Mouse (Mus musculus) heart, embryonic 16.5 days (tissue): Measurements from ENCODE around the gene Rimbp2. TPM values are rescaled to one million over a fixed set of nuclear protein-coding genes. Genes with fewer than 3 reads are reported as not detected.

Experiments
- ATAC-seq: fragments of 200-750 bp; cut with Nextera tagmentation; replicated peaks from 2 replicates; pipeline ENCODE4 v1.8.0; 2017; ENCODE audit warnings: moderate number of reproducible peaks; ENCODE audit not compliant: insufficient read depth, low FRiP score; ENCODE audit errors: extremely low read depth
- H3K27ac ChIP-seq: fragments of 300-500 bp; sonication (generic); 2 replicates; pipeline ENCODE4 v1.5.1; 2014; ENCODE audit warnings: mild to moderate bottlenecking, low read length, control low read depth, moderate library complexity
- H3K27me3 ChIP-seq: fragments of 300-500 bp; sonication (generic); 2 replicates; pipeline ENCODE4 v1.6.1; 2014; ENCODE audit warnings: low read length, mixed read lengths; ENCODE audit not compliant: control insufficient read depth, insufficient read depth
- H3K36me3 ChIP-seq: fragments of 300-500 bp; sonication (generic); 2 replicates; pipeline ENCODE4 v1.6.1; 2014; ENCODE audit not compliant: control insufficient read depth, insufficient read depth
- H3K4me1 ChIP-seq: fragments of 300-500 bp; sonication (generic); 2 replicates; pipeline ENCODE4 v1.6.1; 2014; ENCODE audit warnings: low read length, mixed read lengths; ENCODE audit not compliant: control insufficient read depth, insufficient read depth
- H3K4me2 ChIP-seq: fragments of 300-500 bp; sonication (generic); 2 replicates; pipeline ENCODE4 v1.6.1; 2014; ENCODE audit warnings: low read depth, mild to moderate bottlenecking, control low read depth, low read length
- H3K4me3 ChIP-seq: fragments of 300-500 bp; sonication (generic); 2 replicates; pipeline ENCODE4 v1.5.1; 2014; ENCODE audit warnings: mild to moderate bottlenecking, control low read depth, low read length
- H3K9ac ChIP-seq: fragments of 300-500 bp; sonication (generic); 2 replicates; pipeline ENCODE4 v1.6.1; 2014; ENCODE audit warnings: low read length, control low read depth
- H3K9me3 ChIP-seq: fragments of 300-500 bp; sonication (generic); replicated peaks from 2 replicates; pipeline ENCODE4 v1.6.1; 2016; ENCODE audit warnings: low read length; ENCODE audit not compliant: control insufficient read depth
- WGBS: fragments of 180-500 bp; shearing (Covaris S2); extraction: QIAGEN DNeasy Blood & Tissue Kit; methylation state at CpG from one replicate; pipeline ENCODE4 v1.1.7; 2014; 5-methylcytosine and 5-hydroxymethylcytosine counted together
- polyA plus RNA-seq: library from polyadenylated mRNA; unstranded; fragments of >200 nt; fragmentation: Nextera tagmentation; extraction: Ambion mirVana; gene quantifications from 2 replicates; pipeline ENCODE4 v1.2.1, GENCODE M21; 2015

The Rimbp2 gene
- polyA plus RNA-seq, 1 experiment from 2014 or later, result 0.14 TPM

GRCm38 (mm10) chr5:128781621-128782020, 171.7 kb downstream of the Rimbp2 start:
- no peak for ATAC-seq
- H3K4me1 ChIP-seq, result no peaks in the 10 kb centered on the region
- H3K27ac ChIP-seq, result no peak overlapping the region
- WGBS, result 77% methylated on average over 22 of the region's 22 CpGs
- no peaks in the 10 kb centered on the region for H3K27me3 ChIP-seq
- H3K9ac ChIP-seq, result no peak overlapping the region
- H3K4me2 ChIP-seq, result no peak overlapping the region
- no peaks in the 10 kb centered on the region for H3K9me3 ChIP-seq
- no peak overlapping the region for H3K4me3 ChIP-seq
- H3K36me3 ChIP-seq, result no peaks in the 10 kb centered on the region

- Histone ChIP-seq H3K4me3 (no peak overlapping the region), H3K4me1 (no peaks in the 10 kb centered on the region), H3K9ac (no peak overlapping the region), H3K27me3 (no peaks in the 10 kb centered on the region), H3K36me3 (no peaks in the 10 kb centered on the region), H3K27ac (no peak overlapping the region), H3K9me3 (no peaks in the 10 kb centered on the region; the same call in 1 of the 2 replicates), H3K4me2 (no peak overlapping the region)
- no peak for ATAC-seq
- WGBS, result 66% methylated on average over 2 of the region's 2 CpGs
Observed at GRCm38 (mm10) chr5:128776386-128776785, 176.9 kb downstream of the Rimbp2 start.

GRCm38 (mm10) chr5:128769026-128769631, 184.2 kb downstream of the Rimbp2 start:
- no peak overlapping the region for H3K4me2 ChIP-seq
- H3K9me3 ChIP-seq, result no peaks in the 10 kb centered on the region
- no peaks in the 10 kb centered on the region for H3K27me3 ChIP-seq
- no peak overlapping the region for H3K4me3 ChIP-seq
- H3K9ac ChIP-seq, result no peak overlapping the region
- 18% methylated on average over 10 of the region's 10 CpGs for WGBS
- no peaks in the 10 kb centered on the region for H3K4me1 ChIP-seq
- no peaks in the 10 kb centered on the region for H3K36me3 ChIP-seq
- H3K27ac ChIP-seq, result no peak overlapping the region
- ATAC-seq, result no peak; the same call in 1 of the 2 replicates

- Histone ChIP-seq H3K4me3 (no peak overlapping the region), H3K4me2 (no peak overlapping the region), H3K9me3 (no peaks in the 10 kb centered on the region), H3K36me3 (no peaks in the 10 kb centered on the region), H3K9ac (no peak overlapping the region), H3K27me3 (no peaks in the 10 kb centered on the region), H3K27ac (no peak overlapping the region), H3K4me1 (no peaks in the 10 kb centered on the region)
- ATAC-seq, result no peak
- WGBS, result 40% methylated on average over 8 of the region's 8 CpGs
Observed at GRCm38 (mm10) chr5:128761118-128761517, 192.2 kb downstream of the Rimbp2 start.

GRCm38 (mm10) chr5:128746261-128746660, 207.0 kb downstream of the Rimbp2 start:
- no peak overlapping the region for H3K9ac ChIP-seq
- no peak overlapping the region for H3K4me2 ChIP-seq
- H3K27ac ChIP-seq, result no peak overlapping the region
- H3K4me1 ChIP-seq, result no peaks in the 10 kb centered on the region
- 69% methylated on average over 8 of the region's 8 CpGs for WGBS
- H3K9me3 ChIP-seq, result no peaks in the 10 kb centered on the region
- H3K4me3 ChIP-seq, result no peak overlapping the region
- H3K27me3 ChIP-seq, result no peaks in the 10 kb centered on the region
- H3K36me3 ChIP-seq, result no peaks in the 10 kb centered on the region
- no peak for ATAC-seq

GRCm38 (mm10) chr5:128745206-128745605, 208.1 kb downstream of the Rimbp2 start:
- no peak overlapping the region for H3K4me2 ChIP-seq
- H3K9ac ChIP-seq, result no peak overlapping the region
- no peaks in the 10 kb centered on the region for H3K36me3 ChIP-seq
- 59% methylated on average over 9 of the region's 9 CpGs for WGBS
- H3K27me3 ChIP-seq, result no peaks in the 10 kb centered on the region
- no peaks in the 10 kb centered on the region for H3K9me3 ChIP-seq
- H3K4me1 ChIP-seq, result no peaks in the 10 kb centered on the region
- no peak for ATAC-seq
- H3K27ac ChIP-seq, result no peak overlapping the region
- no peak overlapping the region for H3K4me3 ChIP-seq

- no peak for ATAC-seq
- no peaks in the 10 kb centered on the region for H3K4me1 ChIP-seq
Observed at GRCm38 (mm10) chr5:128744351-128744750, 208.9 kb downstream of the Rimbp2 start.

GRCm38 (mm10) chr5:128739838-128740171, 213.5 kb downstream of the Rimbp2 start:
- no peak overlapping the region for H3K4me3 ChIP-seq
- no peak overlapping the region for H3K4me2 ChIP-seq
- no peaks in the 10 kb centered on the region for H3K9me3 ChIP-seq
- H3K36me3 ChIP-seq, result no peaks in the 10 kb centered on the region
- H3K27me3 ChIP-seq, result no peaks in the 10 kb centered on the region; the same call in 1 of the 2 replicates
- ATAC-seq, result no peak
- H3K27ac ChIP-seq, result no peak overlapping the region
- H3K9ac ChIP-seq, result no peak overlapping the region
- WGBS, result 31% methylated on average over 8 of the region's 8 CpGs
- H3K4me1 ChIP-seq, result no peaks in the 10 kb centered on the region

More at GRCm38 (mm10) chr5:128744351-128744750, 208.9 kb downstream of the Rimbp2 start:
- WGBS, result 75% methylated on average over 6 of the region's 6 CpGs
- H3K9ac ChIP-seq, result no peak overlapping the region
- H3K36me3 ChIP-seq, result no peaks in the 10 kb centered on the region
- no peak overlapping the region for H3K4me3 ChIP-seq
- H3K27me3 ChIP-seq, result no peaks in the 10 kb centered on the region; the same call in 1 of the 2 replicates
- no peaks in the 10 kb centered on the region for H3K9me3 ChIP-seq
- H3K27ac ChIP-seq, result no peak overlapping the region
- no peak overlapping the region for H3K4me2 ChIP-seq

- ATAC-seq, result no peak
- H3K36me3 ChIP-seq, result no peaks in the 10 kb centered on the region
- H3K4me1 ChIP-seq, result no peaks in the 10 kb centered on the region
- WGBS, result 40% methylated on average over 15 of the region's 17 CpGs
- no peaks in the 10 kb centered on the region; the same call in 1 of the 2 replicates for H3K27me3 ChIP-seq
- no peak overlapping the region for H3K4me2 ChIP-seq
- no peak overlapping the region for H3K4me3 ChIP-seq
- H3K9ac ChIP-seq, result no peak overlapping the region
- no peaks in the 10 kb centered on the region for H3K9me3 ChIP-seq
- H3K27ac ChIP-seq, result no peak overlapping the region
Observed at GRCm38 (mm10) chr5:128739168-128739837, 214.0 kb downstream of the Rimbp2 start.
